Mouse (Mus musculus): ENCODE data around the gene Pls3.

Gene Pls3

DNA sequence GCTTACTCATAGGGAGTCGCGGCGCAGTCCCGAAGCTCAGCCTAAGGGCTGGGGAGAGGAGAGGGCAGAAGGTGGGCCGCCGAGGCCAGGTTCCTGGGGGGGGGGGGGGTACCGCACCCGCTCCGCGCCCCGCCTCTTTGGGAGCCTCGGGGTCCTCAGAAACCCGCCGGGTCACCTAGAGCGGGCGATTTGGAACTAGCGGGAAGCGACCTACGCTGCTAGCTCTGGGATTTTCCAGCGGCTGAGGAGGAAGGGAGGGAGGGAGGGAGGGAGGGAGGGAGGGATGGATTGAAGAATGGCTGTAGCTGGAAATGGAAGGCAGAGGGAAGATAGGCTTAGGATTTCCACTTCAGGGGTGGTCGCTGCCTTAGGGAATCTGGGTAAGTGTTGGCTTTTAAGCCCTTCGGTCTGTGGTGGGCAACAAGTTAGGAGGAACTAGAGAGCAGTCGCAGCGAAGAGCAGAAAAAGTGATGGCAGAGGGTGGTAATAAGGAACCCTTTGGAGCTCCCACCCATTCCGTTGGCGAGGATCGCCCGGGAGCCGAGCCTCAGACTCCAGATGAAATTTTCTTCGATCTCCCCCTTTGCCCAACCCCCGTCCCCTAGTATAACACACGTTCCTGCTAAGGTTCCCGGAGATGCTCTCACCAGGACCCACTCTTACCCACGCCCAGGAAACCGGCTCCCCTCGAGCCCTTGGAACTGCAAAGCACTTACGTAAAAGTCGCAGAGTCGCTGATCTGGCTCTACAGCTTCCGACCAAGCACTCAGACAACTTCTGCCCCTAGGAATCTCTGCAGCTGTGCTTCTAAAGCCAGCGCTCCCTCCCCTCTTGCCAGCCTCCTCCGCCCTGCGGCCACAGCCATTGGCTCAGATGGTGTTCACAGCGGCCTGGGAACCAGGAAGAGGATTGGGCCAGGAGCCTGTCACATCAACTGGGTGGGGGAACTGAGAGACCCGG lies at the start of gene Pls3:
Gene Pls3 (minus strand): TSS at position 851 of the 960 bp plus-strand sequence.
- peak; percentile 92 to 95 for DNase-seq (ENCODE audit: low spot score in 2 of 2)

DNA sequence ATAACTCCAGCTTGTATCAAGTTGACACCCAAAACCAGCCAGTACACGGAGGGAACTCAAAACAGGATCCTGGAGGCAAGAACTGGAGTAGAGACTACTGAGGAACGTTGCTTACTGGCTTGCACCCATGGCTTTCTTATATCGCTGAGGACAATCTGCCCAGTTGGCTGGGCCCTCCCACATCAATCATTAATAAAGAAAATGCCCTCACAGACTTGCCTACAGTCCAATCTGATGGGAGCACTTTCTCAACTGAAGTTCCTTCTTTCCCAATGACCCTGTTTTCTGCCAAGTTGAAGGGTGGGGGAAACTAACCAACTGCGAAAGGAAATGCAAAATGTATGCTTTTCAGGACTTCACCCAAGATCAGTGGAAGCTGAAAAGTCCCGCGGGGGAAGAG lies 20.7 kb upstream of the Pls3 start:
- no peak for DNase-seq (ENCODE audit: low spot score in 2 of 2)

DNA sequence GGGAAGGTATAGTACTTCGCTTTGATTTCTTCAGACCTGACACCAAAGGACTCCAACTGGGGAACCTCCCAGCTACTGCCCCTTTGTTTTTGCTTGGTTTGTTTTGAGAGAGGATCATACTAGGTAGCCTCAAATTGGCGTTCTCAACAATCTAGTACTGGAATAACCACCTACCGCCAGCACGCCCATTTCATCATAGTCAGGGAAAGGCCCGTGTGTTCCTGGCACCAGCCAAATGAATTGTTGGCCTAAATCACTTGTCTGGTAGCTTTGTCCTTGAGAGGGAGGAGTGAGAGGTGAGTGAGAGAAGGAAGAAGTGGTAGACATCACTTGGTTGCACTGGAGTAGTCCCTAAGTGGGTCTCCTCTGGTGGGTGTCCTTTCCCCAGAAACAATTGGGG lies 584 bp upstream of the Pls3 start:
- no peak for DNase-seq (ENCODE audit: low spot score in 2 of 2)

DNA sequence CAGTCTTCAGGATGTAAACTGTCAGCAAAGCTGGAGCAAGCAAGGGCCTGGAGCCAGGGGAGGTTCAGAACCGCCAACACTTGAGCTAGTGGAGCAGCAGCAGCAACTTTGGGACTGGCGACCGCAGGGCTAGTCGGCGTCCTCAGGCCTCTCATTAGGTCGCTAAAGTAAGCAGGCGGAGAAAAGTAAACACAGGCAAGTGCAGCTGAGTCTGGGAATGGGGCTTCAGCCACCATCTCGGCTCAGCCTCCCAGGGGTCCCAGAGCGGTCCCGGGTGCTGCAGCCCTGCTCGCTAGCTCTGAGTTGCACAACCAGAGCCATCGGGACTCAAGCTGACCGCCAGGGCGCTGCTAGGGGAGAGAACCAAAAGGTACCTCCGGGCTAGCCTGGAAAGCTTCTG lies 1.2 kb downstream of the Pls3 start:
- DNase-seq (ENCODE audit: low spot score in 2 of 2), result peak; percentile 27 to 30

DNA sequence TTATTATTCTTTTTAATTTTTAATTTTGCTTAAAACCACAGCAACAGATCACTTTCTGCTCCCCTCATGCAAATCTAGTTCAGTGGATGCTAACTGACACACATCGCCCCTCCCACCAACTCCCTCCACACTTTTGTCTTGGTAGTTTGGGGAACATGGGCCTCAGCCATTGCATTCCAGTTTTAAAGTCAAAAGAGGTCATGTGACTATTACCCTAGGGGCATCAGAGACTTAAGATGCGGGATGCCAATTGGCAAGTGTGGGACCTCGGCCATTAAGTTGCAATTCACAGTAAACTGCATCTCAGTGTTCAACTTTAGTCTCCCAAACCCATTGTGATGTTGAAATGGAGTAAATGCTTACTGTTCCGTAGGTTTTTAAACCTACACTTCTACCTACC lies 1.7 kb downstream of the Pls3 start:
- DNase-seq (ENCODE audit: low spot score in 2 of 2), result no peak

DNA sequence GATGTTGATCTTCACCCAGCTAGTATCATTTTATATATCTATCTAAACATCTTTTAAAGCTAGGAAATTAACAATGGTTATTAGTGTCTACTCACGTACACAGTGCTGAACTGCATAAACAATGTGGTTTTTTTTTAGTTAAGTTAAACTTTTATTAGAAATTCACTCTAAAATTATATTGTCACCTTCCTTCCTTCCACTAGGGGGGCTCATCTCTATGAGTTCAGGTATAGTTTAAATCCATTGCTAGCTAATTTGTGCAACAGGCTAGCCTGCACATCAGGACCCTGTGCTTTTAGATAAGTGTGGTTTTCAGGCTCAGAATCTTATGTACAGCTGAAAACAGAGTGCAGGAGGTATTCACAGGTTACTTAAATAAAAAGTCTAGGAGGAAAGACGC lies 3.1 kb downstream of the Pls3 start:
- no peak for DNase-seq (ENCODE audit: low spot score in 2 of 2)

DNA sequence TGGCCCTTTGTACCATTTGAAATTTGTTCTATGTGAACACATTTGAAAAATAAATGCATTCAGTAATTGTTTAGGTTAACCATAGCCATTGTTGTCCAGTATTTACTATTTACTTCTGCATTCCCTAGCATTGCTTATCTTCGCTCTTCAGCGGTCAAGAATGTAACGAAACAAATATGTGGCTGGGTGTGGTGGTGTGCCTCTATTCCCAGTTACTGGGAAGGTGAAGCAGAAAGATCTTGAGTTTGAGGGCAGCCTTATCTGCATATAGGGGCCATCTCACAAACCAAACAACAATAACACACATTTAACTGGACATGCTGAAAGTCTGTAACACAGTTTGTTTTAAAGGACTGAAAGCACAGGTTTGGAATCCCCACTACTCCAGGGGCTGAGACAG lies 13.3 kb downstream of the Pls3 start:
- no peak for DNase-seq (ENCODE audit: low spot score in 2 of 2)

DNA sequence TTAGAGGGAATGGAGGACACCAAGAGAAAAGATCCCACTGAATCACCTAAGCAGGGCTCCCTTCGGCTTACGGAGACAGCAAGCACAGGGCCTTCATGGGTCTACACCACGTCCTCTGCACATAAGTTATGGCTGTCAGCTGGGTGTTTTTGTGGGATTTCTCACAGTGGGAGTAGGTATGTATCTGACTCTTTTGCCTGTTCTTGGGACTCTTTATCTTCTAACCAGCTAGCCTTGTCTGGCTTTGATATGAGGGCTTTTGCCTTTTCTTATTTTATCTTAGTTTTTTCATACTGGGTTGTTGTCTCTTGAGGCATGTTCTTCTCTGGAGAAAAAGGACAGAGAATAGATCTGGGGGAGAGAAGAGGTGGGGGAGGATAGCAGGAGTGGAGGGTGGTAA lies 20.7 kb downstream of the Pls3 start:
- DNase-seq (ENCODE audit: low spot score in 2 of 2), result no peak

DNA sequence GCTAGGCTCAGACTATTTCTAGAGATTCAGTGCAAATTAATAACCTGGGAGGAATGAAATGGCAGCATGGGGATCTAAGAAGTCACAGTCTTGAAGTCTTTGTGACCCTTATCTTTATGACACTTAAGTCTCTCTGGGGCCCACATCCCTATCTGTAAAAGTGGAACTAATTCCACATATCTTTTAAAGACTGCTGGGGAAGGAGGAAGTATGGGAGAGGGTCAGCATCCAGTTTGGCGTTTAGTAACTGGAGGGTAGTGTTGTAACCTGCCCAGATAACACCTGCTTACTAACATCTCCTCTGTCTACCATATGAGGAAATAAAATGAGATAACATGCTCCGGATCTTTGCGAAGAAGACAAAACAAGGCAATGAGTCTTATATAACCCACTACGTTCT lies 30.7 kb downstream of the Pls3 start:
- DNase-seq (ENCODE audit: low spot score in 2 of 2), result no peak

DNA sequence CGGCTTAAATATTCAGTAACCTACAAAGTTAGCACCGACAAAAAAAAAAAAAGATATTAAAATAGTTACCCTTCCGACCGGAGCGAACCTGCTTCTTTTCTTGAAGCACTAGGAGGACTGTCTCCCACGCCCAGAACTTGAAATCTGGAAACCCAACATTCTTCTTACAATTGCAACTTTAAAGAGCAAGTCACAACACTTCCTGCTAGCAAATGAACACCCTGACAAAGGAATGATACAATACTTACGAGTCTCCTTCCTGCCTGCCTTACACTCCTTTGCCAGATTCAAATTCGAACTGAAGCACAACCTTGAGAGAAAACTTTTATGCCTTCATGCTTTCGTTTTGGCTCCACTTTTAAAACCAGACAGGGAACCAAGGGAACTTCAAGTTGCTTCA lies 32.1 kb downstream of the Pls3 start:
- DNase-seq (ENCODE audit: low spot score in 2 of 2), result no peak

DNA sequence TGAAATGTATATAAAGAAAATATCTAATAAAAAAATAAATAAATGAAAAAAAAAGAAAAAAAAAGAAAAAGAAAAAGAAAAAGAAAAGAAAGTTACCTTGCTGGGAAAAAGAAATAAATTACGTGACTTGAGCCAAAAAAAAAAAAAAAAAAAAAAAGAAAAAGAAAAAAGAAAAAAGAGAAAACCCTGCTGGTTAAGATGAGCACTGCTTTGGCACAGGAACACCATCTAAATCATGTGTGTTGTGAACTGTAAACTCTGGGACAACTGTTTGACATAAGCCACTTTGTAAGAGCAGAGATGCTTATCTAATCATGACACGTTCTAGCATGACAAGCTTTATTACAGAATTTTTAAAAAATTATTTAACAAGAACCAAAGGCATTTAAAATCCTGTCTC lies 32.9 kb downstream of the Pls3 start:
- DNase-seq (ENCODE audit: low spot score in 2 of 2), result no peak

DNA sequence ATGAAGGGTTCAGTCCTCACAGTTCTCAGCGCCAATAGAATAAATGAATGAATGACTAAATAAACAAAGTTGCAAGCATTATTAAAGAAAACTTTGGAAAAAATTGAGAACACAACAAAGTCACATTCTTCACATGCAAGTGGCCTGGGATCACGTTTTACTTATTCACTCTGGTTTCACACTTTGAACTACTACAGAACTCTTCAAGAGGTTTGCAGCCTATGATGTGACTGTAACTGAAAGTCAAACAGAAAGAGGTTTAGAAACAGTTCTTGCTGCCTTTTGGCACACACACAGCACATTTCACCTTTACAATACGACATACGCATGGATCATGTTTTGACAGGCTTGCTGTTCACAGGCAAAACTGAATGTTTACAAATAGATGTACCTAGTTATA lies 34.7 kb downstream of the Pls3 start:
- no peak for DNase-seq (ENCODE audit: low spot score in 2 of 2)

DNA sequence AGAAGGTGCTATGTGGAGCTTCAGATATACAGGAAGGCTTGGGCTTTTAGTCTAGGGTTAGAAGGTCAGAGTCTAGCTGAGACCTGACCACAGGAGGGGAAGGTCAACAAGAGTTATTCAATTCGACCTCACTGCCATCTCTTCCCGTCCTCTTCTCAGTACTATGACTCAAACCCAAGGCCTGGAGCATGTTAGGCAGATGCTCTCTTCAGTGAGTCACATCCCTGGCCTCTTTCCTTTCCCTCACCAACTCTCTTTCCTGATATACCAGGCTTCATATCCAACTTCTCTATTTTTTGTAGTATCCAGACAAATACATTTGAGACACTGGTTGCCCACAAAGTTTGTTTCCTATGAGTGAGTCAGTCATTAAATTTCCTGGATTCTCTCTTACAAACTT lies 40.1 kb downstream of the Pls3 start:
- no peak for DNase-seq (ENCODE audit: low spot score in 2 of 2)

DNA sequence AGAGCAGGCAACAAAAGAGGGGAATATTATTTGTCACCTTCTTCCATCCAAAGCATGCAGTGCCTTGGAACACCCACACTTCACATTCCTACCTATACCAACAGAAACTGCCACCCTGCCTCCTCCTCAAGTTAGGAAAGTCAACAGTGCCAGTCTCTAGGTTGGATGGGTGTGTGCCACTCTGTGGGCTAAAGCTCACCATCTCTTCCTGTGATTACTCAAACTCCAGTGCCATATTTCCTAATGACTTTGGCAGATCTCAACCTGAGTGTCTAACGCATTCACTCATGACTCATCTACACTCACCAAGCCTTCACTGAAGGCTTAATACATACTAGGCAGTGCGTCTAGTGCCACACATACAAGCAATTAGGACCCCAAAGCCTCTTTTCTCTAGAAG lies 40.7 kb downstream of the Pls3 start:
- no peak for DNase-seq (ENCODE audit: low spot score in 2 of 2)

DNA sequence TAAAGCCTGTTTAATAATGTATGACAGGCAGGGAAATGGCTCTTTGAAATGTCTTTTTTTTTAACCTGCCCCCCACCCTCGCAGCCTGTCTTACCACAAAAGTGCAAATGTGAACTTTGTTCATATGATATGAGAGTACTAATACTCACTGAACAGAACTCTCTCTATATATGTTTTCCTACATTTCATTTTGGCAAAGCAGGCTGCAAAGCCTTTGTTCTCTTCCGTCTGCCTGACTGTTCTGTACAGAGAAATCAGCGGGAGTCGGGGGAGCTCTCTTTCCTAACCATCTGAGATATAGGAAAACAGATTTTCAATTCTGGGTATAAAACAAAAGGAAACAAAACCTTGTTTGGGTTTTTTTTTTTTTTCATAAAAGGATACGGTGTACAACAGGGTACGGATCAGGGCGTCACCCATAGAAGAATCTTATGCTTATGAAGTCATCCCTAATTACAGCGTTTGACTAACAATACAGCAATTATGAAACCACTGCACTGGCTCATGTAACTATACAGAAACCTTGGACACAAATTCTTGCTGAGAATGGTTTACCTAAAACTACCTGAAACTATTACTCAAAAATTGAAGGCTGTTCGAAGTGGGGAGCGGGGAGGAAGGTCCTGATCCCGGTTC lies 41.9 kb downstream of the Pls3 start:
- DNase-seq (ENCODE audit: low spot score in 2 of 2), result no peak

DNA sequence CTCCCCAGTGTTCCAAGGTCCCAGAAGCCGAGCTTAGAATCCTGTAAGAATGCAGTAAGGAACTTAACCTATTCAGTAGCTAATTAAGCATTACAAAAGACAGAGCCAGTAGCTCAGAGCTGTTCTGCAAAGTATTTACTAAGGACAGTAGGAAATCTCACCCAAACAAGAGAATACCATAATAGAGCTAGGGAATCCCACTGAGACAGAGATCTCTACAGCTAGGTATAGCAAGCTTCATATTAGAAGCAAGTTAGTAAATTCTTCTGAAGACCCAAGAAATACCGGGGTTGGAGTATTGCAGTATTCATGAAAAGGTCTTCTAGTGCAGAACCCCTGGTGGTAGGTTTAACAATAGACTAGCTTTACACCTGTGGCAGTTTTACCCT lies 45.1 kb downstream of the Pls3 start:
- DNase-seq (ENCODE audit: low spot score in 2 of 2), result no peak

DNA sequence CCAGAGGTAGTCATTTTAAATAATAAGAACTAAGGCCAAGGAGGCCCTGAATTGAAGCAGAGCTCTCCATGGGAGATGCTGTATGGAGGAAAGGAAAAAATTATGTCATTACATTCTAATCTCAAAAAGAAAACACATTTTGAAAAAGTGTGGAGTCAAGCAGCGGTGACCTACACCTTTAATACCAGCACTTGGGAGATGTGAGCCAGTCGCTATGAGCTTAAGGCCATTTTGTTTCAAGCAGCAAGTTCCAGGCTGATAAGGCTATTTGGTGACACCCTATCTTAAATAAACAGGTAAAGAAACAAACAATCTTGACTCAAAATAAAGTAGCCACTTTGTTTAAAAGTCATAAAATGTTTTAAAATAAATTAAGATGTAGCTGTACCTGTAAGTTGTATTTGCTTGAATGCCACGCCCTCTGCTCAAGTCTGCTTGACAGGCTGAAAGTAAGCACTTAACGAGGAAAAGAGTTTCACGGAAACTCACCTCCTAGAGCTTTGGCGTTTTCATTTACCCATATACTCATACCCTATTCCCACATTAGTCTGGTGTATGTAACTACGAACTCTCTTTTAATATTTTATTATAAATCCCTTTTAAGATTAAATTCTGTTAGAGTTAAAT lies 45.6 kb downstream of the Pls3 start:
- no peak for DNase-seq (ENCODE audit: low spot score in 2 of 2)

DNA sequence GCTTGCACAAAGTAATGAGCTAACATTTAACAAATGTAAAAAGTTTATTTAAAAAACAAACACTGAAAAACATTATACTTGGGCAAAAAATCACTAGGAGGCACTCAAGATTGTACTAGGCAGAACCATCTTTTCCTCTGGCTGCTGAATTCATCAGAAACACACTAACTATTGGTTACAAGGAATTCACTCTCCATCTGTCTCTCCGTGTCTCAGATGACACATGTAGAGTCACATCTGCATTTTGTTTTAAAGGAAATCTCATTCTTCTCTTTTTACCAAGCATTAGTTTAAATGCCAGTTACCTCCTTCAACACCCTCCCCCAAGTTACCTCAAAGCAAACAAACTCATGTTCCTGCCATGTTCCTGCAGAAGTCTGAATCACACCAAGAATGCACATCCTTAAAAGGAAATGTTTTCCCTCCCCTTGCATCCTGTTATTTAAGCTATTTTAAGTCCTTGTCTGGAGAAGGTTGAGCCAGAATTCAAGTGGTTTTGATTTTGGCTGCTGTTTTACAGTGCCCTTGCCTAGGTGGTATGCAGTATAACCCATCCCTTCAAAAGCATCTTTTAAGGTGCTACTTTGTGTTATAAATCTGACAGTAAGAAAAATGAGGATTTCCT lies 56.2 kb downstream of the Pls3 start:
- DNase-seq (ENCODE audit: low spot score in 2 of 2), result no peak

DNA sequence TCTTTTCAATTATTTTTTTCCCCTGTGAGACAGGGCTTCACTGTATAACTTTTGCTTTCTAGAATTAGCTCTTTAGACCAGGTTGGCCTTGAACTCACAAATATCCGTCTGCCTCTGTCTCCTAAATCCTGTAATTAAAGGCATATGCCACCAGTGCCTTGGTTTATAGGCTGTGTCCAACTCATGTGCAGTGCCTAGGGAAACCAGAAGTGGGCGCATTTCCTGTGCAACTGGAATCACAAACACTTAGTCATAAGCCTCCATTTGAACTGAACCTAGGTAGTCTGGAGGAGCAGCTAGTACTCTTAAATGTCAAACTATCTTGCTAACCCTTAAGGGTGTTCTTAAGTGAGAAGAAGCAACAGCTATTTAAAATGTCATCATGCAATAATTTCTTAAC lies 60.0 kb downstream of the Pls3 start:
- DNase-seq (ENCODE audit: low spot score in 2 of 2), result peak in 1 of 2 experiments; percentile 22

DNA sequence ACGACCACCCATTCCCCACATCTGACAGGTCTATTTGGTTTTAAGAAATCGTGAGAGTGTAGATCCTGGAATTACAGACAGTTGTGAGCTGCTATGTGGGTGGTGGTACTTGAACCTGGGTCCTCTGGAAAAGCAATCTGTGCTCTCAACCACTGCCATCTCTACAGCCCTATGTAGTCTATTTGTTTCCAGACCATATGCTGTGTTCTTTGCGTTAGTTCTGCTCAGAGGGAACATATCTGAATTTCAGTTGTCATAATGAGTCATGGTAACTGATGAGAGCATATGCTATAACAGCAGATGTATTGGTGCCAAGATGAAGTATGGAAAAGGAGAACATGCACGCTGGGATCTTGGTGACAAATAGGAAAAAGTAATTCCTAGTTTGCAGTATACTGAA lies 60.9 kb downstream of the Pls3 start:
- no peak for DNase-seq (ENCODE audit: low spot score in 2 of 2)

DNA sequence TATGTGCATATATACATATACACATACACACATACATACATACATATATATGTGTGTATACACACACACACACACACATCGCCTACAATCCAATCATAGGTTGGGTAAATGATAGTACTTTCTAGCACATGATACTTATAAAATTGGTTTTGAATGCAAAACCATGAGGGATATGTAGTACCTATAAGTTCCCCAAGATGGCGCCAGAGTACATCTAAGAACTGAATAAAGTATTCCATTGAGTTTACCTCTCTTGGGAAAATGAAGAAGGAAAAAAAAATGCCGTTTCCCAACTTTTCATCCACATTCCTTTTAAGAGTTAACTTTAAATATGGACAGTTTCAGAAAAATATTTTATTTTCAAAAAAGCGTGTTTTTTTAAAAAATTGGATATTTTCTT lies 78.4 kb downstream of the Pls3 start:
- peak in 1 of 2 experiments; percentile 37 for DNase-seq (ENCODE audit: low spot score in 2 of 2)

DNA sequence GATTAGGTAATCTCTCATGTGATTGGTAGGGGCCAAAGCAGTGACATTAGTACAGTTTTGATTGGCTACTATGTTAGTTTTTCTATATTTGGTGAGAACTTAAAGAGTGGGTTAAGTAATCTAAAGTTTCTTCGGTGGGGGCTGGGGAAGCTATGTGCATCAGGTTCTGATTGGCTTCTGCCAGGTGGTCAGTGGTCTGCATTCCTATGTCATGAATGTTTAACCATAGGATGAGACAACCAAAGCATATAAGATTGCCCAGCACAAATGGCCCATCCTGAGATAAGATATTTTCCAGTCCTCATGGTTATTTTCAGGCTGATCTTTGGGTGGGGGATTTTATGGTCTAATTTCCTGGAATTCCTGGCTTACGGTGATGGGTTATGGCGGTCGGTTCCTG lies 95.2 kb downstream of the Pls3 start:
- DNase-seq (ENCODE audit: low spot score in 2 of 2), result no peak
